Mouse (Mus musculus): Measurements from ENCODE around the gene Wdr46. TPM values are rescaled to one million over a fixed set of nuclear protein-coding genes. Genes with fewer than 3 reads are reported as not detected.
A peak's percentile ranks its signal among the peaks of the same experiment; 100 is the strongest.
"Not testable (repeated sequence)": the region's sequence is repeated elsewhere in the genome, so short reads cannot be mapped to it uniquely, and the experiment has no call there.

Gene Wdr46
- 37.4 and 45.6 TPM in 2 replicates for polyA plus RNA-seq (2014; fragmentation: Nextera tagmentation; extraction: Ambion mirVana)

- Histone ChIP-seq H3K9me3 (ENCODE audit: control insufficient read depth, low read length) (no peaks in the 10 kb centered on the region), H3K27ac (replicated peaks; ENCODE audit: low read depth, low read length) (no peak within 1 kb of the TSS), H3K9ac (ENCODE audit: low read length) (peak within 1 kb of the TSS; percentile 73), H3K4me3 (ENCODE audit: low read depth, low read length) (peak within 1 kb of the TSS; percentile 93), H3K36me3 (ENCODE audit: control insufficient read depth, insufficient read depth, low read length) (peaks cover 23% of the 10 kb centered on the region), H3K4me2 (ENCODE audit: low read depth, severe bottlenecking) (peak within 1 kb of the TSS; percentile 96), H3K27me3 (ENCODE audit: control insufficient read depth, insufficient read depth, low read length) (no peaks in the 10 kb centered on the region), H3K4me1 (ENCODE audit: control insufficient read depth, insufficient read depth, low read length) (peaks cover 11% of the 10 kb centered on the region)
- WGBS = under 1% methylated on average over 36 of the region's 36 CpGs
- DNase-seq (ENCODE audit: low spot score) (peak; percentile 87), ATAC-seq (ENCODE audit: insufficient number of reproducible peaks, low FRiP score, low TSS enrichment, low read depth) (peak; percentile 78)
These were observed at the start of gene Wdr46, which contains the start of gene Pfdn6 for GRCm38 (mm10) chr17:33940206-33940805. Gene Wdr46, plus strand, starts transcription at chr17:33940660. Gene Pfdn6, minus strand, starts transcription at chr17:33940343.

GRCm38 (mm10) chr17:33891357-33891756, 49.1 kb upstream of the Wdr46 start:
- no peaks in the 10 kb centered on the region for H3K27me3 ChIP-seq (ENCODE audit: control insufficient read depth, insufficient read depth, low read length)
- no peak for ATAC-seq (ENCODE audit: insufficient number of reproducible peaks, low FRiP score, low TSS enrichment, low read depth)

GRCm38 (mm10) chr17:33891892-33892291, 48.6 kb upstream of the Wdr46 start:
- H3K9ac ChIP-seq (ENCODE audit: low read length); H3K4me2 ChIP-seq (ENCODE audit: low read depth, severe bottlenecking); ATAC-seq (ENCODE audit: insufficient number of reproducible peaks, low FRiP score, low TSS enrichment, low read depth); H3K36me3 ChIP-seq (ENCODE audit: control insufficient read depth, insufficient read depth, low read length); H3K27me3 ChIP-seq (ENCODE audit: control insufficient read depth, insufficient read depth, low read length); DNase-seq (ENCODE audit: low spot score); H3K4me3 ChIP-seq (ENCODE audit: low read depth, low read length); H3K9me3 ChIP-seq (ENCODE audit: control insufficient read depth, low read length); H3K27ac ChIP-seq (replicated peaks; ENCODE audit: low read depth, low read length); H3K4me1 ChIP-seq (ENCODE audit: control insufficient read depth, insufficient read depth, low read length): not testable (repeated sequence)
- WGBS = 67% methylated on average over 6 of the region's 6 CpGs

More at GRCm38 (mm10) chr17:33891357-33891756, 49.1 kb upstream of the Wdr46 start:
- no peaks in the 10 kb centered on the region for H3K9me3 ChIP-seq (ENCODE audit: control insufficient read depth, low read length)
- no peak overlapping the region for H3K9ac ChIP-seq (ENCODE audit: low read length)
- no peak overlapping the region for H3K4me2 ChIP-seq (ENCODE audit: low read depth, severe bottlenecking)
- H3K4me3 ChIP-seq (ENCODE audit: low read depth, low read length) = no peak overlapping the region
- H3K4me1 ChIP-seq (ENCODE audit: control insufficient read depth, insufficient read depth, low read length) = no peaks in the 10 kb centered on the region
- 69% methylated on average over 2 of the region's 2 CpGs for WGBS
- H3K36me3 ChIP-seq (ENCODE audit: control insufficient read depth, insufficient read depth, low read length) = no peaks in the 10 kb centered on the region
- no peak overlapping the region for H3K27ac ChIP-seq (replicated peaks; ENCODE audit: low read depth, low read length)
- no peak for DNase-seq (ENCODE audit: low spot score)

GRCm38 (mm10) chr17:33892429-33892828, 48.0 kb upstream of the Wdr46 start:
- Histone ChIP-seq H3K9me3 (ENCODE audit: control insufficient read depth, low read length) (no peaks in the 10 kb centered on the region), H3K4me3 (ENCODE audit: low read depth, low read length) (no peak overlapping the region)
- 32% methylated on average over 7 of the region's 7 CpGs for WGBS

GRCm38 (mm10) chr17:33893011-33893410, 47.4 kb upstream of the Wdr46 start:
- H3K4me3 ChIP-seq (ENCODE audit: low read depth, low read length); H3K4me1 ChIP-seq (ENCODE audit: control insufficient read depth, insufficient read depth, low read length); ATAC-seq (ENCODE audit: insufficient number of reproducible peaks, low FRiP score, low TSS enrichment, low read depth); H3K27ac ChIP-seq (replicated peaks; ENCODE audit: low read depth, low read length); H3K27me3 ChIP-seq (ENCODE audit: control insufficient read depth, insufficient read depth, low read length); H3K9ac ChIP-seq (ENCODE audit: low read length); H3K36me3 ChIP-seq (ENCODE audit: control insufficient read depth, insufficient read depth, low read length); H3K9me3 ChIP-seq (ENCODE audit: control insufficient read depth, low read length); DNase-seq (ENCODE audit: low spot score); H3K4me2 ChIP-seq (ENCODE audit: low read depth, severe bottlenecking): not testable (repeated sequence)
- 82% methylated on average over 4 of the region's 4 CpGs for WGBS

More at GRCm38 (mm10) chr17:33892429-33892828, 48.0 kb upstream of the Wdr46 start:
- Histone ChIP-seq H3K27ac (replicated peaks; ENCODE audit: low read depth, low read length) (no peak overlapping the region), H3K27me3 (ENCODE audit: control insufficient read depth, insufficient read depth, low read length) (no peaks in the 10 kb centered on the region), H3K4me1 (ENCODE audit: control insufficient read depth, insufficient read depth, low read length) (no peaks in the 10 kb centered on the region), H3K4me2 (ENCODE audit: low read depth, severe bottlenecking) (no peak overlapping the region), H3K36me3 (ENCODE audit: control insufficient read depth, insufficient read depth, low read length) (no peaks in the 10 kb centered on the region), H3K9ac (ENCODE audit: low read length) (no peak overlapping the region)
- DNase-seq (ENCODE audit: low spot score) (no peak), ATAC-seq (ENCODE audit: insufficient number of reproducible peaks, low FRiP score, low TSS enrichment, low read depth) (no peak)

- Histone ChIP-seq H3K27me3 (ENCODE audit: control insufficient read depth, insufficient read depth, low read length) (no peaks in the 10 kb centered on the region), H3K4me2 (ENCODE audit: low read depth, severe bottlenecking) (no peak overlapping the region), H3K9ac (ENCODE audit: low read length) (no peak overlapping the region), H3K9me3 (ENCODE audit: control insufficient read depth, low read length) (no peaks in the 10 kb centered on the region), H3K36me3 (ENCODE audit: control insufficient read depth, insufficient read depth, low read length) (no peaks in the 10 kb centered on the region), H3K4me1 (ENCODE audit: control insufficient read depth, insufficient read depth, low read length) (no peaks in the 10 kb centered on the region), H3K4me3 (ENCODE audit: low read depth, low read length) (no peak overlapping the region), H3K27ac (replicated peaks; ENCODE audit: low read depth, low read length) (no peak overlapping the region)
- 46% methylated on average over 6 of the region's 6 CpGs for WGBS
- DNase-seq (ENCODE audit: low spot score) = peak; percentile 65
- no peak for ATAC-seq (ENCODE audit: insufficient number of reproducible peaks, low FRiP score, low TSS enrichment, low read depth)
These were observed 43.2 kb upstream of the Wdr46 start for GRCm38 (mm10) chr17:33897114-33897794.

- H3K9me3 ChIP-seq (ENCODE audit: control insufficient read depth, low read length); H3K36me3 ChIP-seq (ENCODE audit: control insufficient read depth, insufficient read depth, low read length); DNase-seq (ENCODE audit: low spot score); H3K4me3 ChIP-seq (ENCODE audit: low read depth, low read length); H3K27me3 ChIP-seq (ENCODE audit: control insufficient read depth, insufficient read depth, low read length); H3K9ac ChIP-seq (ENCODE audit: low read length); ATAC-seq (ENCODE audit: insufficient number of reproducible peaks, low FRiP score, low TSS enrichment, low read depth); H3K4me2 ChIP-seq (ENCODE audit: low read depth, severe bottlenecking); H3K27ac ChIP-seq (replicated peaks; ENCODE audit: low read depth, low read length); H3K4me1 ChIP-seq (ENCODE audit: control insufficient read depth, insufficient read depth, low read length): not testable (repeated sequence)
- 87% methylated on average over 4 of the region's 4 CpGs for WGBS
These were observed 42.3 kb upstream of the Wdr46 start for GRCm38 (mm10) chr17:33898193-33898592.

GRCm38 (mm10) chr17:33899642-33900041, 40.8 kb upstream of the Wdr46 start:
- Histone ChIP-seq H3K9me3 (ENCODE audit: control insufficient read depth, low read length) (no peaks in the 10 kb centered on the region), H3K4me1 (ENCODE audit: control insufficient read depth, insufficient read depth, low read length) (no peaks in the 10 kb centered on the region), H3K27ac (replicated peaks; ENCODE audit: low read depth, low read length) (no peak overlapping the region), H3K36me3 (ENCODE audit: control insufficient read depth, insufficient read depth, low read length) (no peaks in the 10 kb centered on the region), H3K4me3 (ENCODE audit: low read depth, low read length) (no peak overlapping the region), H3K27me3 (ENCODE audit: control insufficient read depth, insufficient read depth, low read length) (no peaks in the 10 kb centered on the region), H3K9ac (ENCODE audit: low read length) (no peak overlapping the region), H3K4me2 (ENCODE audit: low read depth, severe bottlenecking) (no peak overlapping the region)
- no peak for ATAC-seq (ENCODE audit: insufficient number of reproducible peaks, low FRiP score, low TSS enrichment, low read depth)
- no peak for DNase-seq (ENCODE audit: low spot score)
- WGBS = 82% methylated on average over 4 of the region's 4 CpGs

All from limb, embryonic 11.5 days (tissue).